Mouse (Mus musculus) spleen, adult 2 months (tissue): ENCODE data around the gene Ano8.

Experiments used
- CTCF ChIP-seq: fragments of 200-500 bp; IDR thresholded peaks from 2 replicates; pipeline ENCODE4 v1.5.1; 2011; ENCODE audit warnings: mild to moderate bottlenecking, inconsistent platforms; ENCODE audit not compliant: insufficient read depth, insufficient read length, insufficient replicate concordance; ENCODE audit errors: extremely low read depth
- POLR2A ChIP-seq: fragments of 200-500 bp; IDR thresholded peaks from 2 replicates; pipeline ENCODE4 v1.6.1; 2011; ENCODE audit warnings: low read depth, low read length, inconsistent platforms

DNA sequence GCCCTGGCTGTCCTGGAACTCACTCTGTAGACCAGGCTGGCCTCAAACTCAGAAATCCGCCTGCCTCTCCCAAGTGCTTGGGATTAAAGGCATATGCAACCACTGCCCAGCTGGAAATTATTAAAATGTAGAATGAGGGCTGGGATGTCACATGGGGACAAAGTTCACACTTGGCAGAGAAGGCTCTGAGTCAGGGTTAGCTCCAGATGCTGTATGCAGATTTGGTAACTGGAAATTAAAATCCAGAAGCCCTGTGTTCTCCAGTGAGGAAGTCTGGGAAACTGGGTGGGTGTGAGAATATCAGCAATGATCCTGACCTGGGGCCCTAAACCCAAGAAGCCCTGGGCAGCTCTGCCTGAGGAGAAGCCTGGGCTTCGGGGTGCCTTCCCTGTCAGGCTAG, 23.6 kb upstream of the Ano8 start:
- no peak for TF ChIP-seq CTCF
- no peak for TF ChIP-seq POLR2A
